In the genomic region with DNA sequence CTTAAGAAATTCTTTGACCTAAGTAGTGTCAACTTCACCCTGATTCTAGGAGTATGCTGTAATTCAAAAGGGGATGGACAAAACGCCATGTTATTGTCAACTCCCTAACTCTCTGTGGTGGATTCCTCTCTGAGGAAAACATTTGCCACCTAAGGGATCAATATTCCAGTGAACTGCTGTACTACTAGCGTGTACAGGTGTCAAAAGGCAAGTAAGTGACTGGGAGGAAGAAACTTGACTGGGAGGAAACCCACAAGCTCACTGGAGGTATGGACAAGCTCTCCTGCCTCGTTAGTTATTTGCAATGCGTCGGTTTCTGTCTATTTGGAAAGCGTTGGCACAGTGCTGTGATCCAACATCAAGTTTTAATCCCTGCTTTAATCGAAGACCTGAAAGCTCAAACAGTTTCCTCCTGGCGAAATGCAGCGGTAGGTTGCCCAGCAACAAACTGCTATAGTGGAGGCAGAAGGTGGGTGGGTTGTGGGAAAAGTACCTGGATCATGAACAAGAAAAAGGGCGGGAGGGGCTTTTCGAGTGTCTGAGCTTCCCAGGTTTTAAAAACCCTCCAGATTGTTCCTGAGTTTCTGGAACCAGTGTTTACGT, we compare ENCODE assay signal across 8 mouse cellular contexts. TPM values are rescaled to one million over a fixed set of nuclear protein-coding genes. Genes with fewer than 3 reads are reported as not detected.
DNase-seq lines count a peak whose midpoint lies in the region; ATAC-seq and TF ChIP-seq lines count a peak whose summit lies in the region.

Gene Dpagt1 (plus strand): TSS at position 252 of the 603 bp plus-strand sequence.

- TF ChIP-seq CTCF in spleen, adult 2 months (IDR thresholded peaks at IDR 0.05; ENCODE audit: extremely low read depth, insufficient read depth, insufficient read length, insufficient replicate concordance) = no peak

- 0 out of 2 replicates have a peak, but pooled peaks cover 1% of the 10 kb centered on the region for H3K36me3 ChIP-seq in spleen, adult 2 months (ENCODE audit: control insufficient read depth, insufficient read depth, low read length)
- H3K36me3 ChIP-seq in embryonic facial prominence, embryonic 15.5 days = peaks cover 16% of the 10 kb centered on the region
- H3K36me3 ChIP-seq in neural tube, embryonic 13.5 days = peaks cover 28% of the 10 kb centered on the region

- H3K9me3 ChIP-seq in embryonic facial prominence, embryonic 15.5 days (replicated peaks) = no peaks in the 10 kb centered on the region
- no peaks in the 10 kb centered on the region for H3K9me3 ChIP-seq in neural tube, embryonic 13.5 days

- no peaks in the 10 kb centered on the region for H3K27me3 ChIP-seq in spleen, adult 2 months (ENCODE audit: control insufficient read depth, insufficient read depth, low read length)
- H3K27me3 ChIP-seq in embryonic facial prominence, embryonic 15.5 days = no peaks in the 10 kb centered on the region
- H3K27me3 ChIP-seq in neural tube, embryonic 13.5 days = no peaks in the 10 kb centered on the region

- intact Hi-C loops in heart, postnatal 14 days (cut with DNase I) = loop anchor here (1.0 to 2.0 kb wide), 2 partner anchors 8 to 19 kb away; partner anchors contain the start of gene H2afx
- intact Hi-C loops in left cerebral cortex, postnatal 36 days (cut with DNase I) = no loop called here

- peaks cover 2% of the 10 kb centered on the region; the same call in 1 of the 2 replicates for H3K4me1 ChIP-seq in spleen, adult 2 months (ENCODE audit: control insufficient read depth, insufficient read depth, insufficient read length)
- peaks cover 16% of the 10 kb centered on the region for H3K4me1 ChIP-seq in embryonic facial prominence, embryonic 15.5 days
- peaks cover 22% of the 10 kb centered on the region for H3K4me1 ChIP-seq in neural tube, embryonic 13.5 days (replicated peaks)

- peak; percentile 27; the same call in 1 of the 2 replicates for ATAC-seq in embryonic facial prominence, embryonic 15.5 days (ENCODE audit: insufficient number of reproducible peaks, low FRiP score, low TSS enrichment, low read depth)
- ATAC-seq in neural tube, embryonic 13.5 days (ENCODE audit: low read depth) = no peak
- ATAC-seq in monocyte, adult 5-6 weeks (replicated peaks; ENCODE audit: insufficient number of reproducible peaks, low FRiP score, low TSS enrichment, poor library complexity, severe bottlenecking) = no peak

- H3K9ac ChIP-seq in embryonic facial prominence, embryonic 15.5 days = peak within 1 kb of the TSS; percentile 76
- peak within 1 kb of the TSS; percentile 86 for H3K9ac ChIP-seq in neural tube, embryonic 13.5 days

- H3K27ac ChIP-seq in spleen, adult 2 months (ENCODE audit: insufficient read depth, low read length) = peak within 1 kb of the TSS; percentile 52
- peak within 1 kb of the TSS; percentile 94 for H3K27ac ChIP-seq in embryonic facial prominence, embryonic 15.5 days (replicated peaks)
- H3K27ac ChIP-seq in neural tube, embryonic 13.5 days (replicated peaks) = peak within 1 kb of the TSS; percentile 91

- DNase-seq in spleen, adult 2 months (ENCODE audit: low read depth in 1 of 2, low spot score in 2 of 2) = no peak
- DNase-seq in spleen, postnatal 36 days (ENCODE audit: low spot score in 2 of 2) = no peak
- no peak for DNase-seq in heart, postnatal 14 days
- no peak for DNase-seq in left cerebral cortex, postnatal 36 days (ENCODE audit: low spot score in 2 of 2)
- no peak for DNase-seq in urinary bladder, postnatal 36 days (ENCODE audit: low spot score in 2 of 2)

- TF ChIP-seq POLR2A in spleen, adult 2 months (IDR thresholded peaks at IDR 0.05; ENCODE audit: low read depth, low read length) = no peak

- peak within 1 kb of the TSS; percentile 78 for H3K4me3 ChIP-seq in spleen, adult 2 months (ENCODE audit: extremely low read depth, insufficient read depth, insufficient read length)
- peak within 1 kb of the TSS; percentile 80 for H3K4me3 ChIP-seq in embryonic facial prominence, embryonic 15.5 days (replicated peaks)
- H3K4me3 ChIP-seq in neural tube, embryonic 13.5 days = peak within 1 kb of the TSS; percentile 79

- peak within 1 kb of the TSS; percentile 73 for H3K4me2 ChIP-seq in embryonic facial prominence, embryonic 15.5 days (replicated peaks)
- peak within 1 kb of the TSS; percentile 66 for H3K4me2 ChIP-seq in neural tube, embryonic 13.5 days

- WGBS in spleen, adult 2 months = 3% methylated on average over 12 of the region's 12 CpGs
- 2% methylated on average over 12 of the region's 12 CpGs for WGBS in embryonic facial prominence, embryonic 15.5 days
- WGBS in neural tube, embryonic 13.5 days = 4% methylated on average over 12 of the region's 12 CpGs

RNA-seq across cellular contexts. Expression of gene Dpagt1, which starts in this region (rescaled TPM):
- 24.0 and 25.2 TPM in 2 replicates for polyA plus RNA-seq in spleen, adult 2 months (2012; rRNA removed)
- 31.4 and 37.2 TPM in 2 replicates for polyA plus RNA-seq in embryonic facial prominence, embryonic 15.5 days (2015; fragmentation: Nextera tagmentation; extraction: Ambion mirVana)
- 10 to 100 TPM; 18.8 to 21.0 TPM for total RNA-seq in heart, postnatal 14 days (2021)
- total RNA-seq in left cerebral cortex, postnatal 36 days (2021) = 10 to 100 TPM; 12.3 to 15.8 TPM
- polyA plus RNA-seq in neural tube, embryonic 13.5 days (2015; fragmentation: Nextera tagmentation; extraction: Ambion mirVana) = 37.3 and 41.2 TPM in 2 replicates
- 1.8 to 5.6 TPM (median 2.3 TPM) in 3 replicates for total RNA-seq in monocyte, adult 5-6 weeks (2017)
